Mouse (Mus musculus): ENCODE measurements around the gene Crmp1. TPM values are rescaled to one million over a fixed set of nuclear protein-coding genes. Genes with fewer than 3 reads are reported as not detected.

Crmp1 gene
- polyA plus RNA-seq, 1 experiment from 2014 or later = 9.4 TPM

GRCm38 (mm10) chr5:37252101-37252804, 10.5 kb downstream of the Crmp1 start:
- no peaks in the 10 kb centered on the region for H3K36me3 ChIP-seq (ENCODE audit: control insufficient read depth, insufficient read depth, low read length)
- H3K27me3 ChIP-seq (replicated peaks; ENCODE audit: control insufficient read depth, insufficient read depth, low read length) = peaks cover 8% of the 10 kb centered on the region
- H3K9me3 ChIP-seq (ENCODE audit: control insufficient read depth, low read length) = no peaks in the 10 kb centered on the region
- 73% methylated on average over 9 of the region's 9 CpGs for WGBS
- H3K27ac ChIP-seq (ENCODE audit: low read depth, low read length) = no peak overlapping the region
- DNase-seq (ENCODE audit: low spot score) (no peak), ATAC-seq (replicated peaks; ENCODE audit: low FRiP score) (no peak)
- H3K4me3 ChIP-seq (ENCODE audit: low read depth, low read length) = no peak overlapping the region
- H3K4me1 ChIP-seq (replicated peaks; ENCODE audit: control insufficient read depth, insufficient read depth, low read length) = no peaks in the 10 kb centered on the region
- no peak overlapping the region for H3K4me2 ChIP-seq
- no peak overlapping the region for H3K9ac ChIP-seq (ENCODE audit: low read depth, low read length)

GRCm38 (mm10) chr5:37254523-37254922, 12.8 kb downstream of the Crmp1 start:
- WGBS = 75% methylated on average over 4 of the region's 4 CpGs
- ATAC-seq (replicated peaks; ENCODE audit: low FRiP score) (no peak), DNase-seq (ENCODE audit: low spot score) (no peak)
- Histone ChIP-seq H3K9me3 (ENCODE audit: control insufficient read depth, low read length) (no peaks in the 10 kb centered on the region), H3K4me3 (ENCODE audit: low read depth, low read length) (no peak overlapping the region), H3K9ac (ENCODE audit: low read depth, low read length) (no peak overlapping the region), H3K4me2 (no peak overlapping the region), H3K27ac (ENCODE audit: low read depth, low read length) (no peak overlapping the region), H3K4me1 (replicated peaks; ENCODE audit: control insufficient read depth, insufficient read depth, low read length) (no peaks in the 10 kb centered on the region), H3K36me3 (ENCODE audit: control insufficient read depth, insufficient read depth, low read length) (no peaks in the 10 kb centered on the region), H3K27me3 (replicated peaks; ENCODE audit: control insufficient read depth, insufficient read depth, low read length) (no peaks in the 10 kb centered on the region)

- Histone ChIP-seq H3K36me3 (ENCODE audit: control insufficient read depth, insufficient read depth, low read length) (no peaks in the 10 kb centered on the region), H3K9ac (ENCODE audit: low read depth, low read length) (no peak overlapping the region), H3K4me1 (replicated peaks; ENCODE audit: control insufficient read depth, insufficient read depth, low read length) (no peaks in the 10 kb centered on the region), H3K27me3 (replicated peaks; ENCODE audit: control insufficient read depth, insufficient read depth, low read length) (no peaks in the 10 kb centered on the region), H3K4me3 (ENCODE audit: low read depth, low read length) (no peak overlapping the region), H3K27ac (ENCODE audit: low read depth, low read length) (no peak overlapping the region), H3K9me3 (ENCODE audit: control insufficient read depth, low read length) (no peaks in the 10 kb centered on the region), H3K4me2 (no peak overlapping the region)
- 60% methylated on average over 7 of the region's 7 CpGs for WGBS
- ATAC-seq (replicated peaks; ENCODE audit: low FRiP score) (no peak), DNase-seq (ENCODE audit: low spot score) (no peak)
Observed at GRCm38 (mm10) chr5:37256823-37257222, 15.1 kb downstream of the Crmp1 start.

DNA sequence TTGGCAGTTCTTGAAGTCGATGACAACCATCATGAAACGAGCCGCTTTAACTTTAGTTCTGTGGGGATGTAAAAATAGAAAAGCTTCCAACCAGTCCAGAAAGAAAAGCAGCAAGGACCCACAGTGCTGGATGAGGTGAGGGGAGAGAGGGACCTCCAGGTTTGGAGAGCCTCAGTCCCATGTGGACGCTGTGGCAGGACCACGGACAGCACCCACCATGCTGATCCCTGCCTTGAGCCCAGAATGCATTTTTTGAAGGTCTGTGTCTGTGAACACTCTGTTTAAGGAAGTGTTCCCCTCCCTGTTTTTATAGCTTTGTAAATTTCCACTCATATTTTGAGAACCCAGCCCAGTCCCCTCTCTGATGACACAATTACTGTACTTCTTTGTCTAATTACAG, 15.5 kb downstream of the Crmp1 start:
- Histone ChIP-seq H3K36me3 (ENCODE audit: control insufficient read depth, insufficient read depth, low read length) (no peaks in the 10 kb centered on the region), H3K27ac (ENCODE audit: low read depth, low read length) (no peak overlapping the region), H3K4me3 (ENCODE audit: low read depth, low read length) (no peak overlapping the region), H3K4me2 (no peak overlapping the region), H3K27me3 (replicated peaks; ENCODE audit: control insufficient read depth, insufficient read depth, low read length) (no peaks in the 10 kb centered on the region), H3K9me3 (ENCODE audit: control insufficient read depth, low read length) (no peaks in the 10 kb centered on the region), H3K4me1 (replicated peaks; ENCODE audit: control insufficient read depth, insufficient read depth, low read length) (no peaks in the 10 kb centered on the region), H3K9ac (ENCODE audit: low read depth, low read length) (no peak overlapping the region)
- no peak for DNase-seq (ENCODE audit: low spot score)
- no peak for ATAC-seq (replicated peaks; ENCODE audit: low FRiP score)
- WGBS = 45% methylated on average over 5 of the region's 5 CpGs

- no peaks in the 10 kb centered on the region for H3K27me3 ChIP-seq (replicated peaks; ENCODE audit: control insufficient read depth, insufficient read depth, low read length)
- no peaks in the 10 kb centered on the region for H3K9me3 ChIP-seq (ENCODE audit: control insufficient read depth, low read length)
- DNase-seq (ENCODE audit: low spot score) = no peak
- WGBS = 66% methylated on average over 5 of the region's 5 CpGs
- no peak for ATAC-seq (replicated peaks; ENCODE audit: low FRiP score)
- no peak overlapping the region for H3K4me3 ChIP-seq (ENCODE audit: low read depth, low read length)
- no peaks in the 10 kb centered on the region for H3K36me3 ChIP-seq (ENCODE audit: control insufficient read depth, insufficient read depth, low read length)
- H3K4me1 ChIP-seq (replicated peaks; ENCODE audit: control insufficient read depth, insufficient read depth, low read length) = no peaks in the 10 kb centered on the region
- H3K27ac ChIP-seq (ENCODE audit: low read depth, low read length) = no peak overlapping the region
- no peak overlapping the region for H3K9ac ChIP-seq (ENCODE audit: low read depth, low read length)
- no peak overlapping the region for H3K4me2 ChIP-seq
Observed at GRCm38 (mm10) chr5:37261734-37262133, 20.0 kb downstream of the Crmp1 start.

GRCm38 (mm10) chr5:37263816-37264215, 22.1 kb downstream of the Crmp1 start:
- WGBS = 72% methylated on average over 6 of the region's 6 CpGs
- no peak for ATAC-seq (replicated peaks; ENCODE audit: low FRiP score)
- H3K36me3 ChIP-seq (ENCODE audit: control insufficient read depth, insufficient read depth, low read length) = no peaks in the 10 kb centered on the region

DNA sequence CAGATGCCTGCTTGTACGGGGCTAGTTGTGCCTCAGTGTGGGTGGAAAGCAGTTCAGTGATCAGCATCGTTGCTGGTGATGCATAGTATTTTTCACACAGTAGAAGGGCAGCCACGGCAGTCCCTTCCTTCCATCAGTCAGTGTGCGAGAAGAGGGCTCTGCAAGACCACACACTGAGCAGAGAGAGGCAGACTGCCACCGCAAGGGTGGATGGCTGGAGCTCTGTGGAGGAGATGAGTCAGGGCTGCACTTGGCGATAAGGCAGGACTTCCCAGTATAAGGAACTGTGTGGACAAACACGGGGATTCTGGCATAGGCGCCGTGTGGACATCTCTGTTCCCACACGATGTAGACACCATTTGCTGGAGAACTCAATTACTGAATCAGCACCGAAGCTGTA, 39.3 kb downstream of the Crmp1 start:
- 85% methylated on average over 11 of the region's 11 CpGs for WGBS
- no peaks in the 10 kb centered on the region for H3K9me3 ChIP-seq (ENCODE audit: control insufficient read depth, low read length)
- H3K4me3 ChIP-seq (ENCODE audit: low read depth, low read length) = no peak overlapping the region
- DNase-seq (ENCODE audit: low spot score) = no peak
- no peak overlapping the region for H3K4me2 ChIP-seq
- no peaks in the 10 kb centered on the region for H3K4me1 ChIP-seq (replicated peaks; ENCODE audit: control insufficient read depth, insufficient read depth, low read length)
- no peak overlapping the region for H3K27ac ChIP-seq (ENCODE audit: low read depth, low read length)
- no peaks in the 10 kb centered on the region for H3K27me3 ChIP-seq (replicated peaks; ENCODE audit: control insufficient read depth, insufficient read depth, low read length)
- ATAC-seq (replicated peaks; ENCODE audit: low FRiP score) = no peak
- no peak overlapping the region for H3K9ac ChIP-seq (ENCODE audit: low read depth, low read length)
- H3K36me3 ChIP-seq (ENCODE audit: control insufficient read depth, insufficient read depth, low read length) = no peaks in the 10 kb centered on the region

More at GRCm38 (mm10) chr5:37263816-37264215, 22.1 kb downstream of the Crmp1 start:
- no peak overlapping the region for H3K27ac ChIP-seq (ENCODE audit: low read depth, low read length)
- no peak overlapping the region for H3K4me2 ChIP-seq
- H3K4me3 ChIP-seq (ENCODE audit: low read depth, low read length) = no peak overlapping the region
- no peaks in the 10 kb centered on the region for H3K9me3 ChIP-seq (ENCODE audit: control insufficient read depth, low read length)
- no peaks in the 10 kb centered on the region for H3K4me1 ChIP-seq (replicated peaks; ENCODE audit: control insufficient read depth, insufficient read depth, low read length)
- H3K27me3 ChIP-seq (replicated peaks; ENCODE audit: control insufficient read depth, insufficient read depth, low read length) = no peaks in the 10 kb centered on the region
- no peak for DNase-seq (ENCODE audit: low spot score)
- H3K9ac ChIP-seq (ENCODE audit: low read depth, low read length) = no peak overlapping the region

- no peak overlapping the region for H3K9ac ChIP-seq (ENCODE audit: low read depth, low read length)
- no peak overlapping the region for H3K4me2 ChIP-seq
- ATAC-seq (replicated peaks; ENCODE audit: low FRiP score) (no peak), DNase-seq (ENCODE audit: low spot score) (no peak)
- no peaks in the 10 kb centered on the region for H3K4me1 ChIP-seq (replicated peaks; ENCODE audit: control insufficient read depth, insufficient read depth, low read length)
- H3K27me3 ChIP-seq (replicated peaks; ENCODE audit: control insufficient read depth, insufficient read depth, low read length) = no peaks in the 10 kb centered on the region
- H3K9me3 ChIP-seq (ENCODE audit: control insufficient read depth, low read length) = no peaks in the 10 kb centered on the region
- H3K27ac ChIP-seq (ENCODE audit: low read depth, low read length) = no peak overlapping the region
- H3K36me3 ChIP-seq (ENCODE audit: control insufficient read depth, insufficient read depth, low read length) = no peaks in the 10 kb centered on the region
- no peak overlapping the region for H3K4me3 ChIP-seq (ENCODE audit: low read depth, low read length)
- 67% methylated on average over 3 of the region's 3 CpGs for WGBS
Observed at GRCm38 (mm10) chr5:37288374-37288773, 46.6 kb downstream of the Crmp1 start.

DNA sequence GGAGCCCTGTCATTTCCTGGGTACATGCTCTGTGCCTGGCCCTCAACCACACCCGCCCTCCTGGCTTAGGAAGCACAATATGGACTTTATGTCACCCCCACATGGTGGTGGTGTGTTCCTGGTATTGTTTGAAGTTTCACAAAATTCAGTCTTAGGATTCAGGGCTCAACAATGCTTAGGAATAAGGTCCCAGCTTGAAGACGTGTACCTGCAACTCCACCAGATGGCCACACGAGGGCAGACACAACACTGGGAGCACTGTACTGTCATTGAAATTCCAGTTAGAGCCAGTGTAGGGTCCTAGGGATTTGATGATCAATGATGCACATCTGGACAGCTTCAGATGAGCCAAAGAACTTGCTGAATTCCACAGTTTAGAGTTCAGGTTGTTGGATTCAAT, 47.5 kb downstream of the Crmp1 start:
- H3K9ac ChIP-seq (ENCODE audit: low read depth, low read length) = no peak overlapping the region
- H3K36me3 ChIP-seq (ENCODE audit: control insufficient read depth, insufficient read depth, low read length) = no peaks in the 10 kb centered on the region
- no peaks in the 10 kb centered on the region for H3K9me3 ChIP-seq (ENCODE audit: control insufficient read depth, low read length)
- H3K4me1 ChIP-seq (replicated peaks; ENCODE audit: control insufficient read depth, insufficient read depth, low read length) = no peaks in the 10 kb centered on the region
- no peak for ATAC-seq (replicated peaks; ENCODE audit: low FRiP score)
- H3K4me3 ChIP-seq (ENCODE audit: low read depth, low read length) = no peak overlapping the region
- H3K4me2 ChIP-seq = no peak overlapping the region
- no peak overlapping the region for H3K27ac ChIP-seq (ENCODE audit: low read depth, low read length)
- WGBS = 22% methylated on average over 3 of the region's 3 CpGs
- H3K27me3 ChIP-seq (replicated peaks; ENCODE audit: control insufficient read depth, insufficient read depth, low read length) = no peaks in the 10 kb centered on the region
- no peak for DNase-seq (ENCODE audit: low spot score)

Measured in liver, embryonic 11.5 days (tissue).